Mouse (Mus musculus): ENCODE data around the gene Ttc21a.

Gene Ttc21a

GRCm38 (mm10) chr9:119977557-119978060 lies 40.2 kb downstream of the Ttc21a start:
- DNase-seq: peak; percentile 54

DNA sequence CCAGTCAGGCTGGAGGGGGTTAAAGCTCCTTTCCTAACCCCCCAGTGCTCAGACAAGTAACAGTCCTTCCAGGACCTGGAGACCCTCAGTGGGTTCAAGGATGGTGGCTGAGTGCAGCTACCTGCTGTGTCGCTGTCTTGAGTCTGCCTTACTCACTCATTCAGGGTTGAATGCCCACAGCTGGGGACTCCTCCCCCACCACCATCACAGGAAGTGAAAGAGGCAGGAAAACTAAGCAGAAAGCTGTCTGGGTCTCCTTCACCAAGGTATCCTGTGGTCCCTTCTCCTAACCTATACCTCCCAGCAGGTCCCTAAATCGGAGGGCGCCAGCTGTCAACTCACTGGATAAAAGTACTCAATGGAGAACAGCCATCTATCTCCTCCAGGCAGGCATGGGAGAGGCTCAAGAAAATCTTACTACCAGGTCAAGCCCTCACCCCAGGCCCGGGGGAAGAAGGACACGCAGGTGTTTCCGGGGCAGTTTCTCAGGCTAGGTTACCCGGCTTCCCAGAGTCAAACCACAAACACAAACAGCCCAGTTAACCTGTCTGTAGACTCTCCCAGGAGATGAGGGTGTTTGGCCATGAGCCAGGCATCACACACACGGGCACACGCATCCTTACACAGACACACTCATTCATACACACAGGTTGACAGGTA lies 40.9 kb downstream of the Ttc21a start:
- DNase-seq: no peak

- no peak for DNase-seq
These were observed 41.5 kb downstream of the Ttc21a start for GRCm38 (mm10) chr9:119978811-119979441.

GRCm38 (mm10) chr9:119979749-119980148 lies 42.3 kb downstream of the Ttc21a start:
- DNase-seq: no peak

DNA sequence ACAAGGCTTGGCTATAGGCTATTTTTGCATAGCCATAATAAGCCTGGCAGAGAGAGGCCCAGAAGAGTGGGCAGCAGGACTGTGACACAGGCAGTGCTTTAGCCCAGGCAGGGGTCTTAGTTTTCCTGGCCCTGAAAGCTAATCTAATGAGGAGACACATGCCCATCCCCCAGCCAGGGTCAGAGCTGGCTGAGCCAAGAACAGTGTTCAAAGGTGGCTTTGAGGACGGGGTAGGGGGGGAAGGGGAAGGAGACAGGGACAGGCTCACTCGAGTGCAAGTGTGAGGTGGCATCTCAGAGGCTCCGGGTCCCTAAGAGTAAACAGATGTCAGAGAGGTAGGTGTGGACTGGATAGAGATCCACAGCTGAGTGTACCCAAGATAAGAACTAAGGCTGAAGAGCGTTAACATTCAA lies 43.4 kb downstream of the Ttc21a start:
- peak; percentile 67 for DNase-seq

DNA sequence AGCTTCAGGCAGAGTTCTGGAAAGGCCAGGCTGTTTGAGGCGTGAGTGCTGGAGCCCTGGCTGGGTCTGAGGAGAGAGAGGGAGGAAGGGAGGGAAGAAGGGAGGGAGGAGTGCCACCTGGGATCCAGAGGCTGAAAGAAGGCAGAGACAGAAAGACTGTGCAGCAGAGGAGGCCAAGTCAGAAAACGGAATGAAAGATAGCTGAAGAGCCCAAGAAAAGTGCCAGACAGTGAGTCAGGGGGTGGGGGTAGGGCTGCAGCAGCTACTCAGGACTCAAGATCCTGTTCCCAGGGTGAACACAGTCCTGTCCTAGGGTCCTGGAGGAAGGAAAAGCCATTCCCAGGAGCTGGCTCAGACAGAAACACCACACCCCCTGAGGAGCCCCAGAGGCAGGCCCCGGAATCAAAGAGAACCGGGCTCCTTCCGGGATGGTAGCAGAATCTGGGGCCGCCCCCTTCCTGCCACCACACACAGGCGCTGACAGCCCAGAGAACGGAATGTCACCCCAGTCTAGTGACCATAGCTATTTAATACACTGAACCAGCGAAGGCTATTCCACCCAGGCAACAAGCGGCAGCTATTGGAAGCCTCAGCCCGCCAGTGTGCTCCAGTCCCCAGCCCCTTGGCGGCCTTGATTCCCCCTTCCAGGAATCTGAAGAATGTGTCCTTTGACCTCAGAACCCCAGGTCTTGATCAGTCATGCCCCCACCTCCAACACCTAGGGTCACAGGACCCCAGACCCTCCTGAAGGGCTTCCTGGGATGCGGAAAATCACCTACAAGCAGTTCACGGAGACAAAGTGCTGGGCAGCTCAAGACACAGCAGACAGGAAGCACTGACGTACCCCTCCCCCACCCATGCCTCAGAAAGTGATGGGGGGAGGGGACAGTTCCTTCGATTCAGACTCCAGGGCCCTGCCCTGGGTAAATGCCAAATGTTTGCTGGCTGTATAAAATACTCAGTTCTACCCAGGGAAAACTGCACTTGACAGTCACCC lies 44.1 kb downstream of the Ttc21a start:
- peak; percentile 81 for DNase-seq

DNA sequence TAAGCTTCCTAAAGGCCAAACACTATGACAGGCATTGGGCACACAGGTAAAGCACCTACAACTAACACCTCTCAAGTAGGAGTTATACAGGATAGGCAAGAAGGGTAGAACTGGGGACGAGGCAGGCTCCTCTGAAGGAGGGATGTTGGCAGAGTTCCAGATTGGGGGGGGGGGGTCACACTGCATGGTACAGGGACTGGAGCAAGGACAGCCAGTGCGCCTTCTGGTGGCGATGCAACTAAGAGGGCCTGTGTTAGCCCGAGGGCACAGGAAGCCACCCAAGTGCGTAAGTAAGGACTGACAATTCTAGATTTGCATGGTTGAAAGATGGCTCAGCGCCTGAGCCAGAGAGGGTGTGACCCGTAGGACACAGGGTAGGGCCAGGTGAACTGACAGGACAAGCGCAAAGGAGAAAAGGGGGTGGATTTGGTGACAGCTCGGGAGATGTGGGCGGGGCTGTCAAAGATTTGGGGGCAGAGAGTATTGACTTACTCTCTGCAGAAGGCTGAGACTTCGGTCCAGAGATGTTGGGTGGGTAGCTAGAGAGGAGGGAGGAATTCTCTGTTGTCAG lies 44.9 kb downstream of the Ttc21a start:
- peak; percentile 71 for DNase-seq

GRCm38 (mm10) chr9:119982956-119983551 lies 45.6 kb downstream of the Ttc21a start:
- DNase-seq: peak; percentile 68

DNA sequence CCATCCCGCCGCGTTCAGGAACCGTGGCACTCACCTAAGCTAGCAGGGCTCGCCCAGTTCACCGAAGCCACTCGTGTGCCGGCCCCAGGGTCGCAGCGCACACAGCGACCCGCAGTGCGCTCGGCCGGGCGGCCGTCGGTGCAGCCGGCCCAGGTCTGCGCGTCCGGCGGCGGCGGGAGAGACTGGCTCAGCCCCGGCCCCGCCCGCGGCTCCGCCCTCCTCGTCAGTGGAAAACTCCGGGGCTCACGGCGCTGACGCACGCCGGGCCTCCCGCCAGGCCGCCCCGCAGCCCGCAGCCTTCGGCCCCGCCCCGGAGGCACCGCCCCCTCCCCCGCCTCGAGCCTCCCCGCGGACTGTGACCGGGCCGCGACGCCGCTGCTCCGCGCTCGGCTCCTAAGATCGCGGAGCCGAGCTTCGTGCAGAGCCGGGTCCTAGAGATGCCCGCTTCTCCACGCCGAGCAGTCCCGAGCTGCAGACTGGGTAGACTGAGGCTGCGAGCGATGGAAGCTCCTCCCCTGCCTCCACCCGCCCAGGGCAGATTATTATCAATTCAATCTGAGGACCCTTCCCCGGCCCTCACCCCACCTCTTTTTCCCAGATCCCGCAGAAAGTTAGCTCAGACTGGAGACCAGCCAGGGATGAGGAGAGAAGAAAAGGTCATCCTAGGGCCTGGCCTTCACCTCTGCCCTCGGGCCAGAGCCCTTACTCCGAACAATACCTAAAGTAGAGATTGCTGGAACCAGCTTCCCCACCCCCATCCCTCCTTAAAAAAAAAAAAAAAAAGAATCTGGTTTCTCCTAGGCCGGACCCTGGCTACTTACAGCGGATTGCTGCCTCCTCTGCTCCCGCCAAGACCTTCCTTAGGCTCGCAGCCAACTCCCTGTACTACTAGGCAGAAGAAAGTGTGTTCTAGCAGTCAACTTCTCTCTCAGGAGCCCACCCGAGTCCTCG lies 46.5 kb downstream of the Ttc21a start:
- peak; percentile 95 for DNase-seq

GRCm38 (mm10) chr9:119984536-119985011 lies 47.2 kb downstream of the Ttc21a start, which contains the start of gene Csrnp1:
TSS of gene Csrnp1 (minus strand) at chr9:119984658.
- DNase-seq: no peak

GRCm38 (mm10) chr9:119985881-119986574 lies 48.6 kb downstream of the Ttc21a start:
- no peak for DNase-seq

DNA sequence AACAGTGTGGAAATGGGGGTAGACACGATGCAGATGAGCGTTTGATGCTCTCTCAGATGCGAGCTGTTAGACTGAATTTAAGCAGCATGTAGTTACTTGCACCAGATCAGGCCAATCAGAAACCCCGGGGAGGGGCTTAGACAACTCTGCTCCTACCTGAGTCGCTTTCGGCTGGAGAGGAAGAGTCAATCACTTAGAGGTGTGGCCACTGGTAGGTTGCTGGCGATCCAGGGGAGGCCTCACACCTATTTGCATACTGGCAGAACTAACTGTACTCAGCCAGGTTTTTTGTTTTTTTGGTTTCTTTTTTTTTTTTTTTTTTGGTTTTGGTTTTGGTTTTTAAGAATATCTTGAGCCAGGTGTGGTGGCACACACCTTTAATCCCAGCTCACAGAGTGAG lies 50.9 kb downstream of the Ttc21a start:
- DNase-seq: no peak

GRCm38 (mm10) chr9:119991310-119991709 lies 53.9 kb downstream of the Ttc21a start:
- DNase-seq: no peak

GRCm38 (mm10) chr9:119993092-119993844 lies 55.9 kb downstream of the Ttc21a start:
- no peak for DNase-seq

DNA sequence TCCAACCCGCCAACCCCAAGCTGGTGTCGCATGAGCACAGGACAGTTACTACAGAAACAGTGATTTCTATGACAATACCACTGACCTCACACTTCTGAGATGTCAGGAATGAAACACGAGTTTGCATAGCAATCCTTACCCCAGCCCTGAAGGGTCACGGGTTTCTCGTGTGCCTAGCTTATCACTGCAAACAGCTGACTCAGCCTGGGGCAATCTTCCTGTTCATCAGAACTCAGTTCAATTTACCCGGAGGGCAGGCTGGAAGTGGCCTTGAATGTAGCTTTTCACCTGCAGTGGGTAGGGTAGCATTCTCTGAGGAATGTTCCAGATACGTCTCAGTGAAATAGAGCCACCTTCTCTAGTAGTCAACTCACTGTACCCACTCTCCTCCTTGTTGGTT lies 56.8 kb downstream of the Ttc21a start:
- no peak for DNase-seq

DNA sequence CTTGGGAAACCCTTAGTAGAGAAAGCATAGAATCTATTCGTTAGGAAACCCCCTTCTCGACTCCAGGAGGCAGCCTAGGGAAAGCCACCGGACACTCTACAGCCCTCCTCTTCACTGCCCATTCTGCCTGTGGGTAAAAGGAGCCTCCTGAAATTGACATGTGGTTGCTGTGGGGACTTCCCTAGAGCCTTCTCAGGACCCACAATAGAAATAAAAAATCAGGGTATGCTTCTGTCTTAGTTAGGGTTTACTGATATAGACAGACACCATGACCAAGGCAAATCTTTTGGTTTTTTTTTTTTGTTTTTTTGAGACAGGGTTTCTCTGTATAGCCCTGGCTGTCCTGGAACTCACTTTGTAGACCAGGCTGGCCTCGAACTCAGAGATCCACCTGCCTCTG lies 58.7 kb downstream of the Ttc21a start:
- DNase-seq: no peak

GRCm38 (mm10) chr9:119998776-119999175 lies 61.4 kb downstream of the Ttc21a start:
- no peak for DNase-seq

GRCm38 (mm10) chr9:119999636-120000035 lies 62.2 kb downstream of the Ttc21a start:
- no peak for DNase-seq

GRCm38 (mm10) chr9:120000761-120001160 lies 63.4 kb downstream of the Ttc21a start:
- peak; percentile 42 for DNase-seq
